Mouse (Mus musculus) E14TG2a.4 (cell line): ENCODE results near the gene Ska3.
"Not testable (repeated sequence)": the region's sequence is repeated elsewhere in the genome, so short reads cannot be mapped to it uniquely, and the experiment has no call there.

Experiments used
- H3K27me3 ChIP-seq: 2 replicates; pipeline ENCODE4 v1.6.1; 2014; ENCODE audit warnings: low read length, control low read depth; ENCODE audit not compliant: insufficient read depth
- H3K36me3 ChIP-seq: 2 replicates; pipeline ENCODE4 v1.6.1; 2014; ENCODE audit warnings: low read length, control low read depth; ENCODE audit not compliant: insufficient read depth
- H3K4me1 ChIP-seq: replicated peaks from 2 replicates; pipeline ENCODE4 v1.6.1; 2014; ENCODE audit warnings: low read depth, low read length, control low read depth
- H3K4me3 ChIP-seq: replicated peaks from 2 replicates; pipeline ENCODE4 v1.5.1; 2014; ENCODE audit warnings: mild to moderate bottlenecking, low read length
- H3K9me3 ChIP-seq: 2 replicates; pipeline ENCODE4 v1.6.1; 2014; ENCODE audit warnings: low read length, control low read depth
- CTCF ChIP-seq: conservative IDR thresholded peaks from 2 replicates; pipeline ENCODE4 v1.5.1; 2014; ENCODE audit warnings: low read length
- NANOG ChIP-seq: IDR thresholded peaks from 2 replicates; pipeline ENCODE4 v1.6.1; 2014; ENCODE audit warnings: borderline replicate concordance, low read length, mixed read lengths
- POU5F1 ChIP-seq: IDR thresholded peaks from 2 replicates; pipeline ENCODE4 v1.6.1; 2014; ENCODE audit warnings: low read length, borderline replicate concordance

Gene Ska3

GRCm38 (mm10) chr14:57825788-57826751 lies at the start of gene Ska3, which contains the start of gene Mrpl57:
TSS of gene Ska3 (minus strand) at chr14:57826185.
TSS of gene Mrpl57 (plus strand) at chr14:57826234.
- no peaks in the 10 kb centered on the region for H3K9me3 ChIP-seq
- H3K36me3 ChIP-seq, result peaks cover 61% of the 10 kb centered on the region
- no peaks in the 10 kb centered on the region for H3K27me3 ChIP-seq
- peaks cover 50% of the 10 kb centered on the region for H3K4me1 ChIP-seq
- H3K4me3 ChIP-seq, result peak within 1 kb of the TSS; percentile 93
- TF ChIP-seq NANOG, result no peak
- no peak for TF ChIP-seq POU5F1
- no peak for TF ChIP-seq CTCF

GRCm38 (mm10) chr14:57866676-57867276 lies 40.8 kb upstream of the Ska3 start:
- TF ChIP-seq CTCF, result no peak
- no peaks in the 10 kb centered on the region for H3K27me3 ChIP-seq
- H3K4me3 ChIP-seq, result no peak overlapping the region
- peaks cover 25% of the 10 kb centered on the region for H3K4me1 ChIP-seq
- no peaks in the 10 kb centered on the region for H3K9me3 ChIP-seq
- peaks cover 63% of the 10 kb centered on the region for H3K36me3 ChIP-seq

- peaks cover 63% of the 10 kb centered on the region for H3K36me3 ChIP-seq
- no peaks in the 10 kb centered on the region for H3K27me3 ChIP-seq
- peaks cover 37% of the 10 kb centered on the region for H3K4me1 ChIP-seq
- H3K9me3 ChIP-seq, result no peaks in the 10 kb centered on the region
- H3K4me3 ChIP-seq, result no peak overlapping the region
- TF ChIP-seq CTCF, result no peak
These were observed 39.3 kb upstream of the Ska3 start for GRCm38 (mm10) chr14:57865256-57865655.

- Histone ChIP-seq H3K9me3 (no peaks in the 10 kb centered on the region), H3K36me3 (peaks cover 66% of the 10 kb centered on the region), H3K4me3 (no peak overlapping the region), H3K27me3 (no peaks in the 10 kb centered on the region), H3K4me1 (peaks cover 40% of the 10 kb centered on the region)
- TF ChIP-seq NANOG, result no peak
- TF ChIP-seq POU5F1, result no peak
- TF ChIP-seq CTCF, result no peak
These were observed 37.1 kb upstream of the Ska3 start for GRCm38 (mm10) chr14:57863129-57863528.

- Histone ChIP-seq H3K4me3 (peak overlapping the region; percentile 59), H3K9me3 (no peaks in the 10 kb centered on the region), H3K36me3 (peaks cover 68% of the 10 kb centered on the region), H3K4me1 (peaks cover 31% of the 10 kb centered on the region), H3K27me3 (no peaks in the 10 kb centered on the region)
- TF ChIP-seq CTCF, result no peak
- no peak for TF ChIP-seq POU5F1
- TF ChIP-seq NANOG, result no peak
These were observed 36.0 kb upstream of the Ska3 start for GRCm38 (mm10) chr14:57861987-57862412.

GRCm38 (mm10) chr14:57859520-57859919 lies 33.5 kb upstream of the Ska3 start:
- Histone ChIP-seq H3K9me3 (no peaks in the 10 kb centered on the region), H3K4me1 (peaks cover 28% of the 10 kb centered on the region), H3K36me3 (peaks cover 64% of the 10 kb centered on the region), H3K4me3 (no peak overlapping the region), H3K27me3 (no peaks in the 10 kb centered on the region)
- no peak for TF ChIP-seq CTCF
- TF ChIP-seq NANOG, result no peak
- TF ChIP-seq POU5F1, result no peak

GRCm38 (mm10) chr14:57858601-57859000 lies 32.6 kb upstream of the Ska3 start:
- H3K9me3 ChIP-seq, result no peaks in the 10 kb centered on the region

GRCm38 (mm10) chr14:57856037-57856436 lies 30.1 kb upstream of the Ska3 start:
- not testable (repeated sequence) for H3K4me3 ChIP-seq
- peak; percentile 13 for TF ChIP-seq CTCF

More at GRCm38 (mm10) chr14:57858601-57859000, 32.6 kb upstream of the Ska3 start:
- Histone ChIP-seq H3K36me3 (peaks cover 57% of the 10 kb centered on the region), H3K27me3 (no peaks in the 10 kb centered on the region), H3K4me3 (no peak overlapping the region), H3K4me1 (peaks cover 37% of the 10 kb centered on the region)
- TF ChIP-seq POU5F1 (no peak), NANOG (no peak), CTCF (no peak)

GRCm38 (mm10) chr14:57852961-57853360 lies 27.0 kb upstream of the Ska3 start:
- Histone ChIP-seq H3K36me3 (peaks cover 33% of the 10 kb centered on the region), H3K9me3 (no peaks in the 10 kb centered on the region), H3K4me1 (peaks cover 72% of the 10 kb centered on the region), H3K27me3 (no peaks in the 10 kb centered on the region), H3K4me3 (no peak overlapping the region)
- TF ChIP-seq NANOG (no peak), POU5F1 (0 out of 2 replicates have a peak, but pooled peaks have one; percentile 19)

More at GRCm38 (mm10) chr14:57856037-57856436, 30.1 kb upstream of the Ska3 start:
- peaks cover 50% of the 10 kb centered on the region for H3K36me3 ChIP-seq
- peaks cover 48% of the 10 kb centered on the region for H3K4me1 ChIP-seq
- H3K9me3 ChIP-seq, H3K27me3 ChIP-seq: not testable (repeated sequence)
